Mouse (Mus musculus): ENCODE results near the gene Slc25a24.

GRCm38 (mm10) chr3:109135352-109135751 lies 12.4 kb downstream of the Slc25a24 start:
- TF ChIP-seq CTCF (IDR thresholded peaks at IDR 0.05; ENCODE audit: extremely low read depth, insufficient read depth, low read length) (no peak), POLR2A (IDR thresholded peaks at IDR 0.05; ENCODE audit: extremely low read depth, insufficient read depth, low read length) (no peak)
